In the genomic region with DNA sequence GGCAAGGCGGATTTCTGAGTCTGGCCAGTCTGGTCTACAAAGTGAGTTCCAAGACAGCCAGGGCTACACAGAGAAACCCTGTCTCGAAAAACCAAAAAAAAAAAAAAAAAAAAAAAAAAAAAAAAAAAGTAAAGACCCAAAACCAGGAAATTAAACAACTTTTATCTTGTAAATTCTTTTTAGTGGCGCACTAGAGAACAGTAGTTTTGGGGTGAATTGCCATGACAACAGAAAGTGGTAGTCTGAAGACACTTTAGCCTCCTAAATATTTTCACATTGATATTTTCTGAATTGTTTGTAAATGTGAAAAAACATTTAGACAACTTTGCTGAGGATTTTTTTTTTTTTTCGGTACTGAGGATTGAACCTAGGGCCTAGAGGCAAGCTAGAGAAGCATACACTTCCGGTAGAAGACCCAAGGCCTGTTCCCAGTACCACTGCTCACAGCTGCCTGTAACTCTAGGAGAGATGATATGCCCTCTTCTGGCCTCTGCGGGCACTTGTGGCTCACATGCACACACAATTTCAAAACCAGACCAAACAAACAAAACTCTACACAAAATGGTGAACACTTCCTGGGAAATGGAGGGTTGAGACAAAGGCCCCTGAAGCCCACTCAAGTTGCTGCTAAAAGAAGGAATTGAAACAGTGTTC, we compare ENCODE assay signal across 7 mouse cellular contexts. TPM values are rescaled to one million over a fixed set of nuclear protein-coding genes. Genes with fewer than 3 reads are reported as not detected.
DNase-seq lines count a peak whose midpoint lies in the region; ATAC-seq lines count a peak whose summit lies in the region.

No protein-coding gene starts in this region.

- H3K36me3 ChIP-seq in lung, embryonic 16.5 days (ENCODE audit: control insufficient read depth, insufficient read depth, low read length), result peaks cover 31% of the 10 kb centered on the region
- H3K36me3 ChIP-seq in embryonic facial prominence, embryonic 13.5 days, result peaks cover 40% of the 10 kb centered on the region
- H3K36me3 ChIP-seq in neural tube, embryonic 13.5 days, result peaks cover 11% of the 10 kb centered on the region

- no peak overlapping the region for H3K9ac ChIP-seq in lung, embryonic 16.5 days (ENCODE audit: low read length)
- no peak overlapping the region for H3K9ac ChIP-seq in embryonic facial prominence, embryonic 13.5 days
- 0 out of 2 replicates have a peak overlapping the region, but pooled peaks have one; percentile 52 for H3K9ac ChIP-seq in neural tube, embryonic 13.5 days

- no peaks in the 10 kb centered on the region for H3K27me3 ChIP-seq in lung, embryonic 16.5 days (ENCODE audit: control insufficient read depth, insufficient read depth, low read depth, low read length)
- H3K27me3 ChIP-seq in embryonic facial prominence, embryonic 13.5 days, result no peaks in the 10 kb centered on the region
- no peaks in the 10 kb centered on the region for H3K27me3 ChIP-seq in neural tube, embryonic 13.5 days

- no peak overlapping the region; the same call in 1 of the 2 replicates for H3K27ac ChIP-seq in lung, embryonic 16.5 days (ENCODE audit: low read length)
- H3K27ac ChIP-seq in embryonic facial prominence, embryonic 13.5 days, result peak overlapping the region; percentile 88; the same call in 1 of the 2 replicates
- H3K27ac ChIP-seq in neural tube, embryonic 13.5 days (replicated peaks), result peak overlapping the region; percentile 77; the same call in 1 of the 2 replicates

- H3K4me1 ChIP-seq in lung, embryonic 16.5 days (replicated peaks; ENCODE audit: control insufficient read depth, insufficient read depth, low read length), result peaks cover 13% of the 10 kb centered on the region
- H3K4me1 ChIP-seq in embryonic facial prominence, embryonic 13.5 days, result peaks cover 15% of the 10 kb centered on the region
- H3K4me1 ChIP-seq in neural tube, embryonic 13.5 days (replicated peaks), result peaks cover 21% of the 10 kb centered on the region

- peak overlapping the region; percentile 66 for H3K4me2 ChIP-seq in lung, embryonic 16.5 days (ENCODE audit: low read depth, low read length)
- peak overlapping the region; percentile 62 for H3K4me2 ChIP-seq in embryonic facial prominence, embryonic 13.5 days
- H3K4me2 ChIP-seq in neural tube, embryonic 13.5 days, result peak overlapping the region; percentile 57

- ATAC-seq in lung, embryonic 16.5 days (ENCODE audit: low read depth), result no peak
- no peak for ATAC-seq in embryonic facial prominence, embryonic 13.5 days (ENCODE audit: insufficient number of reproducible peaks, insufficient read depth, low FRiP score, low TSS enrichment, low read depth)
- ATAC-seq in neural tube, embryonic 13.5 days (ENCODE audit: low read depth), result no peak

- WGBS in lung, embryonic 16.5 days, result 77% methylated on average over 6 of the region's 6 CpGs
- WGBS in embryonic facial prominence, embryonic 13.5 days, result 74% methylated on average over 6 of the region's 6 CpGs
- WGBS in neural tube, embryonic 13.5 days, result 91% methylated on average over 6 of the region's 6 CpGs

- DNase-seq in lung, postnatal 25 days (ENCODE audit: low spot score), result no peak
- peak; percentile 45 for DNase-seq in induced T-regulatory cell, adult 2 months (ENCODE audit: low read depth)
- DNase-seq in gastrocnemius, postnatal 10 days, result no peak
- DNase-seq in gastrocnemius, adult 18-20 months (ENCODE audit: low spot score), result no peak

- no peak overlapping the region; the same call in 1 of the 2 replicates for H3K4me3 ChIP-seq in lung, embryonic 16.5 days (ENCODE audit: low read length)
- peak overlapping the region; percentile 97; the same call in 1 of the 2 replicates for H3K4me3 ChIP-seq in embryonic facial prominence, embryonic 13.5 days
- H3K4me3 ChIP-seq in neural tube, embryonic 13.5 days, result peak overlapping the region; percentile 73

- no peaks in the 10 kb centered on the region for H3K9me3 ChIP-seq in lung, embryonic 16.5 days (ENCODE audit: control insufficient read depth, low read length)
- no peaks in the 10 kb centered on the region for H3K9me3 ChIP-seq in embryonic facial prominence, embryonic 13.5 days
- H3K9me3 ChIP-seq in neural tube, embryonic 13.5 days, result no peaks in the 10 kb centered on the region

RNA-seq across cellular contexts. Expression of a gene that starts 1.1 kb away (rescaled TPM):
- polyA plus RNA-seq in lung, embryonic 16.5 days (2015; fragmentation: Nextera tagmentation; extraction: Ambion mirVana), result 87.9 and 90.6 TPM in 2 replicates
- 82.6 and 84.1 TPM in 2 replicates for polyA plus RNA-seq in embryonic facial prominence, embryonic 13.5 days (2015; fragmentation: Nextera tagmentation; extraction: Ambion mirVana)
- polyA plus RNA-seq in neural tube, embryonic 13.5 days (2015; fragmentation: Nextera tagmentation; extraction: Ambion mirVana), result 103 and 104 TPM in 2 replicates
- 10 to 100 TPM; 82.7 to 83.2 TPM for total RNA-seq in gastrocnemius, postnatal 10 days (2021)
- 10 to 100 TPM; 90.8 to 92.1 TPM for total RNA-seq in gastrocnemius, adult 18-20 months (2021)

RNA-seq across cellular contexts. Expression of a gene that starts 6.8 kb away (rescaled TPM):
- 2.1 and 2.2 TPM in 2 replicates for polyA plus RNA-seq in lung, embryonic 16.5 days (2015; fragmentation: Nextera tagmentation; extraction: Ambion mirVana)
- polyA plus RNA-seq in embryonic facial prominence, embryonic 13.5 days (2015; fragmentation: Nextera tagmentation; extraction: Ambion mirVana), result 8.2 and 8.3 TPM in 2 replicates
- polyA plus RNA-seq in neural tube, embryonic 13.5 days (2015; fragmentation: Nextera tagmentation; extraction: Ambion mirVana), result 0.50 and 1.0 TPM in 2 replicates
- 1 to 10 TPM; 2.1 to 2.4 TPM for total RNA-seq in gastrocnemius, postnatal 10 days (2021)
- not detected for total RNA-seq in gastrocnemius, adult 18-20 months (2021)

RNA-seq across cellular contexts. Expression of a gene that starts 7.6 kb away (rescaled TPM):
- 101 and 105 TPM in 2 replicates for polyA plus RNA-seq in lung, embryonic 16.5 days (2015; fragmentation: Nextera tagmentation; extraction: Ambion mirVana)
- polyA plus RNA-seq in embryonic facial prominence, embryonic 13.5 days (2015; fragmentation: Nextera tagmentation; extraction: Ambion mirVana), result 120 and 127 TPM in 2 replicates
- 23.3 and 29.1 TPM in 2 replicates for polyA plus RNA-seq in neural tube, embryonic 13.5 days (2015; fragmentation: Nextera tagmentation; extraction: Ambion mirVana)
- 10 to 100 TPM; 14.0 to 18.8 TPM for total RNA-seq in gastrocnemius, postnatal 10 days (2021)
- 1 to 10 TPM; 2.3 to 2.7 TPM for total RNA-seq in gastrocnemius, adult 18-20 months (2021)

RNA-seq across cellular contexts. Expression of a gene that starts 23.3 kb away (rescaled TPM):
- polyA plus RNA-seq in lung, embryonic 16.5 days (2015; fragmentation: Nextera tagmentation; extraction: Ambion mirVana), result 13.0 and 14.6 TPM in 2 replicates
- 18.9 and 21.8 TPM in 2 replicates for polyA plus RNA-seq in embryonic facial prominence, embryonic 13.5 days (2015; fragmentation: Nextera tagmentation; extraction: Ambion mirVana)
- 17.3 and 17.5 TPM in 2 replicates for polyA plus RNA-seq in neural tube, embryonic 13.5 days (2015; fragmentation: Nextera tagmentation; extraction: Ambion mirVana)
- 10 to 100 TPM in 1 of 2 experiments, 1 to 10 TPM in 1; 9.3 to 11.0 TPM for total RNA-seq in gastrocnemius, postnatal 10 days (2021)
- 10 to 100 TPM; 27.7 to 28.3 TPM for total RNA-seq in gastrocnemius, adult 18-20 months (2021)

RNA-seq across cellular contexts. Expression of a gene that starts 47.5 kb away (rescaled TPM):
- polyA plus RNA-seq in lung, embryonic 16.5 days (2015; fragmentation: Nextera tagmentation; extraction: Ambion mirVana), result 12.2 and 13.9 TPM in 2 replicates
- polyA plus RNA-seq in embryonic facial prominence, embryonic 13.5 days (2015; fragmentation: Nextera tagmentation; extraction: Ambion mirVana), result 16.3 and 16.8 TPM in 2 replicates
- 7.8 and 8.2 TPM in 2 replicates for polyA plus RNA-seq in neural tube, embryonic 13.5 days (2015; fragmentation: Nextera tagmentation; extraction: Ambion mirVana)
- total RNA-seq in gastrocnemius, postnatal 10 days (2021), result 1 to 10 TPM; 7.1 to 8.8 TPM
- 1 to 10 TPM; 7.8 to 8.5 TPM for total RNA-seq in gastrocnemius, adult 18-20 months (2021)
